Mouse (Mus musculus) activated CD4-positive, CD25-positive, alpha-beta regulatory T cell, adult 9 weeks (primary cell): ENCODE results near the gene Eci3. TPM values are rescaled to one million over a fixed set of nuclear protein-coding genes. Genes with fewer than 3 reads are reported as not detected.

Experiments used
- polyA plus RNA-seq: library from polyadenylated mRNA; unstranded; fragments of 100-300 nt; shearing (Covaris generic); gene quantifications from one replicate; pipeline ENCODE4 v1.2.1, GENCODE M21; 2017

Eci3 gene
- not detected for polyA plus RNA-seq

GRCm38 (mm10) chr13:34963511-34964397, at the start of gene Eci3:
Gene Eci3 (minus strand): TSS chr13:34963810.

GRCm38 (mm10) chr13:34924210-34924609, 39.4 kb downstream of the Eci3 start, which contains the start of the genes Fam217a and 4933417A18Rik:
Gene Fam217a (minus strand): TSS chr13:34924310.
Gene 4933417A18Rik (plus strand): TSS chr13:34924409.

Other genes starting within 250 kb of the Eci3 start
- not detected for gene Fam50b, start 229.0 kb downstream of the Eci3 start, polyA plus RNA-seq
- gene Prpf4b, start 88.5 kb downstream of the Eci3 start, polyA plus RNA-seq: 118 TPM
- gene Fam217a, start 39.5 kb downstream of the Eci3 start, polyA plus RNA-seq: not detected
- gene 4933417A18Rik, start 39.4 kb downstream of the Eci3 start, polyA plus RNA-seq: not detected
- gene Eci2, start 63.3 kb upstream of the Eci3 start, polyA plus RNA-seq: 76.0 TPM